Mouse (Mus musculus): Measurements from ENCODE around the gene Srd5a1.

GRCm38 (mm10) chr13:69637657-69638056 is 26.4 kb upstream of the Srd5a1 start:
- TF ChIP-seq CTCF (IDR thresholded peaks at IDR 0.05; ENCODE audit: extremely low read depth, insufficient read length, insufficient replicate concordance, low read depth, low read length) (no peak), POLR2A (IDR thresholded peaks at IDR 0.05; ENCODE audit: low read depth, low read length) (no peak)

Measured in small intestine, adult 2 months (tissue).